Mouse (Mus musculus): Measurements from ENCODE around the gene Rfx2.

- TF ChIP-seq CTCF (IDR thresholded peaks at IDR 0.05) (no peak), EP300 (IDR thresholded peaks at IDR 0.05) (no peak)
These were observed 60.9 kb downstream of the Rfx2 start, which contains the start of gene Prr22 for GRCm38 (mm10) chr17:56769950-56770349.
